Mouse (Mus musculus) CH12.LX (cell line): Measurements from ENCODE around the gene Tspear. TPM values are rescaled to one million over a fixed set of nuclear protein-coding genes. Genes with fewer than 3 reads are reported as not detected.
A peak's percentile ranks its signal among the peaks of the same experiment; 100 is the strongest.
"Not testable (repeated sequence)": the region's sequence is repeated elsewhere in the genome, so short reads cannot be mapped to it uniquely, and the experiment has no call there.

Source experiments
- DNase-seq: peaks from one replicate; pipeline ENCODE4 v3.0.0-alpha.2; 2013; ENCODE audit errors: extremely low read depth
- H3K27ac ChIP-seq: 2 replicates; pipeline ENCODE4 v1.5.1; 2012; ENCODE audit warnings: low read depth, mild to moderate bottlenecking, control low read depth, moderate library complexity; ENCODE audit not compliant: insufficient read depth
- H3K27me3 ChIP-seq: replicated peaks from 2 replicates; pipeline ENCODE3; 2012; ENCODE audit warnings: inconsistent platforms
- H3K36me3 ChIP-seq, 2 experiments: replicated peaks in 1 of 2; 2 replicates each; pipeline versions ENCODE3 to v1.6.1; 2012; ENCODE audit warnings: inconsistent platforms in 1 of 2, low read length in 1 of 2, mild to moderate bottlenecking in 1 of 2, mixed read lengths in 1 of 2, moderate library complexity in 1 of 2; ENCODE audit not compliant: control insufficient read depth in 1 of 2, insufficient read depth in 1 of 2
- H3K4me1 ChIP-seq, 2 experiments: 2 replicates each; pipeline ENCODE4 v1.6.1; 2012; ENCODE audit warnings: inconsistent platforms in 1 of 2, moderate library complexity in 1 of 2; ENCODE audit not compliant: insufficient read depth in 2 of 2, control insufficient read depth in 1 of 2
- H3K4me2 ChIP-seq: 2 replicates; pipeline ENCODE4 v1.6.1; 2012; ENCODE audit warnings: low read depth, mild to moderate bottlenecking, control low read depth; ENCODE audit not compliant: poor library complexity, insufficient read depth, severe bottlenecking
- H3K4me3 ChIP-seq, 3 experiments: fragments of 150-350 bp in 1 of 3; sonication (generic) in 1 of 3; replicated peaks in 1 of 3; 2 replicates each; pipeline versions ENCODE3 to v1.5.1; 2011 to 2012; ENCODE audit warnings: low read depth in 2 of 3, low read length in 2 of 3, mild to moderate bottlenecking in 2 of 3, moderate library complexity in 2 of 3, control low read depth in 1 of 3, improper control_type of control experiment in 1 of 3, inconsistent platforms in 1 of 3, mixed read lengths in 1 of 3; ENCODE audit not compliant: poor library complexity in 1 of 3
- H3K79me2 ChIP-seq: replicated peaks from 2 replicates; pipeline ENCODE4 v1.6.1; 2012; ENCODE audit warnings: mild to moderate bottlenecking, moderate library complexity; ENCODE audit not compliant: control insufficient read depth, poor library complexity, insufficient read depth, severe bottlenecking; ENCODE audit errors: extremely low read depth
- H3K9ac ChIP-seq: 2 replicates; pipeline ENCODE4 v1.6.1; 2012; ENCODE audit warnings: low read depth, mild to moderate bottlenecking, control low read depth, moderate library complexity; ENCODE audit not compliant: insufficient read depth
- H3K9me3 ChIP-seq: replicated peaks from 2 replicates; pipeline ENCODE3; 2012; ENCODE audit warnings: low read length, inconsistent platforms, mixed read lengths
- BHLHE40 ChIP-seq: IDR thresholded peaks from 2 replicates; pipeline ENCODE4 v1.6.1; 2011; ENCODE audit warnings: mild to moderate bottlenecking, low read depth, low read length, improper control_type of control experiment
- CHD1 ChIP-seq: IDR thresholded peaks from 2 replicates; pipeline ENCODE4 v1.6.1; 2012; ENCODE audit warnings: low read depth, low read length, improper control_type of control experiment, inconsistent platforms
- CHD2 ChIP-seq: IDR thresholded peaks from 2 replicates; pipeline ENCODE4 v1.6.1; 2011; ENCODE audit warnings: low read length, improper control_type of control experiment
- CTCF ChIP-seq, 2 experiments: IDR thresholded peaks in 1 of 2; conservative IDR thresholded peaks in 1 of 2; 2 replicates each; pipeline ENCODE4 v1.5.1; 2011 to 2012; ENCODE audit warnings: low read depth in 2 of 2, low read length in 2 of 2, improper control_type of control experiment in 1 of 2, inconsistent platforms in 1 of 2, mild to moderate bottlenecking in 1 of 2, moderate library complexity in 1 of 2
- EP300 ChIP-seq: IDR thresholded peaks from 2 replicates; pipeline ENCODE4 v1.6.1; 2011; ENCODE audit warnings: low read length, improper control_type of control experiment
- ETS1 ChIP-seq: conservative IDR thresholded peaks from 2 replicates; pipeline ENCODE4 v1.6.1; 2012; ENCODE audit warnings: low read depth, mild to moderate bottlenecking, inconsistent platforms, low read length, improper control_type of control experiment, moderate library complexity
- GABPA ChIP-seq: IDR thresholded peaks from 2 replicates; pipeline ENCODE4 v1.6.1; 2012; ENCODE audit warnings: low read depth, low read length, improper control_type of control experiment, inconsistent platforms; ENCODE audit not compliant: insufficient replicate concordance
- IRF4 ChIP-seq: IDR thresholded peaks from 2 replicates; pipeline ENCODE4 v1.6.1; 2014; ENCODE audit warnings: low read depth, mild to moderate bottlenecking, inconsistent platforms, low read length, improper control_type of control experiment
- JUN ChIP-seq: IDR thresholded peaks from 2 replicates; pipeline ENCODE4 v1.6.1; 2011; ENCODE audit warnings: low read depth, mild to moderate bottlenecking, low read length, improper control_type of control experiment, moderate library complexity; ENCODE audit not compliant: insufficient read depth
- KAT2A ChIP-seq: IDR thresholded peaks from 2 replicates; pipeline ENCODE4 v1.6.1; 2012; ENCODE audit warnings: low read length, improper control_type of control experiment, inconsistent platforms; ENCODE audit not compliant: insufficient replicate concordance
- MAFK ChIP-seq: IDR thresholded peaks from 2 replicates; pipeline ENCODE4 v1.6.1; 2011; ENCODE audit warnings: low read length, improper control_type of control experiment; ENCODE audit not compliant: insufficient replicate concordance
- MEF2A ChIP-seq: IDR thresholded peaks from 2 replicates; pipeline ENCODE4 v1.6.1; 2014; ENCODE audit warnings: low read depth, mild to moderate bottlenecking, inconsistent platforms, low read length, improper control_type of control experiment, borderline replicate concordance
- MXI1 ChIP-seq: IDR thresholded peaks from 2 replicates; pipeline ENCODE4 v1.6.1; 2011; ENCODE audit warnings: mild to moderate bottlenecking, low read depth, low read length, improper control_type of control experiment
- MYC ChIP-seq: IDR thresholded peaks from 2 replicates; pipeline ENCODE4 v1.6.1; 2011; ENCODE audit warnings: low read depth, mild to moderate bottlenecking, improper control_type of control experiment, low read length
- NRF1 ChIP-seq: IDR thresholded peaks from 2 replicates; pipeline ENCODE4 v1.6.1; 2014; ENCODE audit warnings: low read depth, mild to moderate bottlenecking, inconsistent platforms, low read length, improper control_type of control experiment, moderate library complexity
- POLR2A ChIP-seq: IDR thresholded peaks from 2 replicates; pipeline ENCODE4 v1.6.1; 2011; ENCODE audit warnings: low read depth, mild to moderate bottlenecking, improper control_type of control experiment, low read length
- SMC3 ChIP-seq: IDR thresholded peaks from 2 replicates; pipeline ENCODE4 v1.6.1; 2011; ENCODE audit warnings: low read depth, low read length, improper control_type of control experiment
- USF1 ChIP-seq: IDR thresholded peaks from 2 replicates; pipeline ENCODE4 v1.6.1; 2014; ENCODE audit warnings: low read depth, mild to moderate bottlenecking, inconsistent platforms, low read length, improper control_type of control experiment
- ZKSCAN1 ChIP-seq: IDR thresholded peaks from 2 replicates; pipeline ENCODE4 v1.6.1; 2012; ENCODE audit warnings: low read depth, inconsistent platforms, low read length, improper control_type of control experiment, borderline replicate concordance
- dilution Hi-C: fragments of 300-500 bp; cut with MboI; formaldehyde crosslinking; loops from 2 replicates; pipeline ENCODE4 v1.14.3; 2020; ENCODE audit warnings: low sequenced_read_pairs; ENCODE audit not compliant: extremely low pct_unique_long_range_greater_than_20kb, extremely low pct_ligation_motif_present
- in situ Hi-C: fragments of 300-500 bp; cut with MboI; formaldehyde crosslinking; loops from 3 replicates; pipeline ENCODE4 v1.14.3; 2019; ENCODE audit warnings: low sequenced_read_pairs, low pct_ligation_motif_present, low pct_unique_long_range_greater_than_20kb, mixed read lengths
- polyA plus RNA-seq: library from polyadenylated mRNA; unstranded; fragments of >175 nt; gene quantifications from 2 replicates; pipeline ENCODE4 v1.2.1, GENCODE M21; 2012; ENCODE audit warnings: low read depth; ENCODE audit not compliant: insufficient read length
- total RNA-seq, 2 experiments: library from RNA; depleted of rRNA; stranded (reverse); fragments of 300-350 nt in 1 of 2; fragments of >200 nt in 1 of 2; gene quantifications; 2 replicates each; pipeline ENCODE4 v1.2.3; 2012 to 2014

The Tspear gene
- total and polyA plus RNA-seq, 3 experiments: 0.09 to 0.42 TPM; not detected in 1

- Histone ChIP-seq H3K79me2 (no peaks in the 10 kb centered on the region), H3K9ac (no peak overlapping the region), H3K27ac (no peak overlapping the region), H3K4me2 (no peak overlapping the region), H3K4me3 (no peak overlapping the region), H3K36me3 (no peaks in the 10 kb centered on the region), H3K27me3 (peaks cover 63% of the 10 kb centered on the region), H3K4me1 (no peaks in the 10 kb centered on the region), H3K9me3 (peaks cover 22% of the 10 kb centered on the region)
- dilution Hi-C loops: no loop called here
- in situ Hi-C loops: no loop called here
- TF ChIP-seq EP300 (no peak), CTCF (conservative IDR thresholded peaks at IDR 0.05 in 1 of 2, IDR thresholded peaks at IDR 0.05 in 1 of 2; ENCODE audit: low read depth in 2 of 2, low read length in 2 of 2) (peak in 1 of 2 experiments; percentile 35; a peak in 2 of 4 replicates), KAT2A (no peak), SMC3 (0 out of 2 replicates have a peak, but pooled peaks have one; percentile 8), MEF2A (no peak)
- DNase-seq: no peak
Measured at GRCm38 (mm10) chr10:77709831-77710230, 23.5 kb downstream of the Tspear start.

GRCm38 (mm10) chr10:77711157-77711556 is 24.8 kb downstream of the Tspear start, which contains the start of gene Gm10024:
TSS of gene Gm10024 (plus strand) at chr10:77711457.
- dilution Hi-C loops, in situ Hi-C loops: not testable (repeated sequence)

GRCm38 (mm10) chr10:77713734-77714133 is 27.4 kb downstream of the Tspear start:
- H3K4me2 ChIP-seq: no peak overlapping the region
- no peaks in the 10 kb centered on the region for H3K79me2 ChIP-seq
- in situ Hi-C loops (no loop called here), dilution Hi-C loops (no loop called here)
- no peak for TF ChIP-seq MAFK
- no peak for TF ChIP-seq MYC
- TF ChIP-seq BHLHE40: no peak
- no peak for TF ChIP-seq ETS1
- no peak for TF ChIP-seq POLR2A
- no peak for TF ChIP-seq CHD2
- TF ChIP-seq ZKSCAN1: no peak
- TF ChIP-seq NRF1: no peak
- TF ChIP-seq IRF4: no peak
- TF ChIP-seq JUN: no peak
- no peak for TF ChIP-seq USF1
- no peak for TF ChIP-seq CHD1
- no peak for TF ChIP-seq MXI1
- no peak for TF ChIP-seq GABPA
- no peak overlapping the region for H3K4me3 ChIP-seq
- peaks cover 58% of the 10 kb centered on the region for H3K27me3 ChIP-seq
- DNase-seq: no peak
- no peaks in the 10 kb centered on the region for H3K36me3 ChIP-seq
- no peak overlapping the region for H3K9ac ChIP-seq
- H3K4me1 ChIP-seq: no peaks in the 10 kb centered on the region
- peaks cover 13% of the 10 kb centered on the region for H3K9me3 ChIP-seq
- H3K27ac ChIP-seq: no peak overlapping the region

More at GRCm38 (mm10) chr10:77711157-77711556, 24.8 kb downstream of the Tspear start, which contains the start of gene Gm10024:
- Histone ChIP-seq H3K9me3 (peaks cover 20% of the 10 kb centered on the region), H3K27me3 (peaks cover 57% of the 10 kb centered on the region)
- not testable (repeated sequence) for H3K4me3 ChIP-seq, H3K4me1 ChIP-seq, H3K79me2 ChIP-seq, DNase-seq, H3K27ac ChIP-seq, H3K36me3 ChIP-seq, H3K9ac ChIP-seq, H3K4me2 ChIP-seq
